Mouse (Mus musculus): ENCODE data around the gene Tspan15. TPM values are rescaled to one million over a fixed set of nuclear protein-coding genes. Genes with fewer than 3 reads are reported as not detected.
A peak's percentile ranks its signal among the peaks of the same experiment; 100 is the strongest.

Tspan15 gene
- polyA plus RNA-seq, 1 experiment = 112 TPM

DNA sequence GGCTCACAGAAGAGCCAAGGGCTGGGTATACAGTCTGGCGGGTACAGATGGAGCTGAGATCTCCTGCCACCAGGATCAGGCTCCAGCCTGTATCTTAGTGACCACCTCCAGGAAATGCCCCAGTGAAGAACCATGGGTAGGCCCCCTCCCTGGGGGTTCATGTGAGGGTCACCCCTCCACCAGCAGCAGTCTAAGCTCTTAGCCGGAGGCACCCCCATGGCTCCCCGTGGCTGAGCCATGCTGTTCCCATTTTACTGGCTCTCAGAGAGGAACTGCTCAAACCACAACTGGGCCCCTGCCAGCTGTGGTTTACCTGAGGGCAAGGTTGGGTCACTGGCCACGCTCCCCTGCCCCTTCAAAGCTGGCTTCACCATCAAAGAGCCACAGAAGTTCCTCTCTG, 41.1 kb downstream of the Tspan15 start:
- no peak for DNase-seq (ENCODE audit: low read depth)

DNA sequence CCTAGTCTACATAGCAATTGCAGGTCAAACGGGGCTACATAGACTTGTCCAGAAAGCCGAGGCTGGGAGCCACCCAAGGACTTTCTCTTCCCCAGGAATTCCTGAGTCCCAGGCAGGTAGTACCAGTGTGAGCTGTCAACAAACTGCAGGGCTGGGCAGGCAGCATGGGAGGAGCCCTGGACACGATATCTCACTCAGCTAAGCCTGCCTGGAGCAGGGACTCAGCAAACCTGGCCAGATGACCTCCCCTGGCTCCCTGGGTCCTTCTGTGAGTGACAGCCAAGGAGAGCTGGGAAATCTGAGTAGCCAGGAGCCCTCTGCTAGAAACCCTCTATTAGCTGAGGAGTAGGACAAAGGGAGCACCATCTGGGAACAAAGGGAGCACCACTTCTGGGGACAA, 41.7 kb downstream of the Tspan15 start:
- no peak for DNase-seq (ENCODE audit: low read depth)

DNA sequence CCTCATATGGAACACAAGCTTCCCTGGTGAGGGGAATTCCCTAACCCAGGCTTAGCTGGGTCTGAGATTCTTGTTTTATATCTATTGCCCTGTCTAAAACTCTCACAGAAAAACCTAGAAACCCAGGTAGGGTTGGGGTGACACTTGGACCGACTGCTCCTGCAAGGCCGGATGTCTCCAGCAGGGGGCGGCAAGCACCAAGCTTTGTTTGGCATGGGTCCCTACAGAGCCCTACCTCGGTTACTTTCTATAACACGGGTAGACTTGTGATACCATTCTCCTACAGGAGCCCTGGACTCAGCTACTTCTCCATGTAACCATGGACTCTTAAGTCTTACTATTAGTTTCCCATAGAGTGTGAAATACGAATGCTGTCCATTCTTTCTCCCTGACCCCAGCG, 44.2 kb downstream of the Tspan15 start:
- no peak for DNase-seq (ENCODE audit: low read depth)

DNA sequence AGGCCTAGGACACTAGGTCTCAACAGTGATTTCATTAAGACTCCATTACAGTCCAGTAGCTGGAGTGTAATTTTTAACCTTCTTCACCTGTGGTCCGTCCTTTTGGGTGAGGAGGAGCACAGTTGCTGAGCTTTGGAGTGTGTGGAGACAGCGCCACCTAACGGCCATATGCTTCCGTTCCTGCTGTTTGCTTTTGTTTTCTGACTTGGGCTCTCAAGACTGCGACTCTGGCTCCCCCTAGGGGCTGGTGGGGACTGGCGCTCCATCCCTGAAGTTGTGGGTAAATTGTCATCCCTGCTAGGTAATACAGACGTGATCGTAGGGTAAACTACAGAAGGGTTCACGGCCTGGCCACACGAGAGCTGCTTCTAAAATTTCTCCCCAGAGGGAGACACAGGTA, 48.0 kb downstream of the Tspan15 start:
- peak; percentile 41 for DNase-seq (ENCODE audit: low read depth)

DNA sequence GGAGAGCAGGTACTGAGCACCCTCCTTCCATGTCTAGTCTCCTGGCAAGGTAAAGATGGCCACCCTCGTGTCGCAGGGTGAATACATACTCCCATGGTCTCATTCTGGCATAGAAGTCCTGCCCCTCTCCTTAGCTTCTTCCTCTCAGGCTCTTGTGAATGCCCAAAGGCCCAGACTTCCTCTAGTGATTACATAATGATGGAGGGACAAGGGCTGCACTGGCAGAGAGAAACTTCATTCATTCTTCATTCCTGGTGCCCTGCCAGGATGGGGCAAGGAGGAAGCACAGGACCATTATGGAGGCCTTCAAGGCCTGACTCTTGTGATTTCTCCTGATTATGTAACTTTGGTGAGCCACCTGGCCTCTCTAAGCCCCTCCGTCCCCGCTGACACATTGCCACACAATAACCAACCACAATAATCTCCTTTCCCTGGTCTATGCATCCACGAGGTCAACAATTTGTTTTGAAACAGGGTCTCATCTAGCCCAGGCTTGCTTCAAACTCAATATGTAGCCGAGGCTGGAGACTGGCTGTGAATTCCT, 48.5 kb downstream of the Tspan15 start:
- no peak for DNase-seq (ENCODE audit: low read depth)

DNA sequence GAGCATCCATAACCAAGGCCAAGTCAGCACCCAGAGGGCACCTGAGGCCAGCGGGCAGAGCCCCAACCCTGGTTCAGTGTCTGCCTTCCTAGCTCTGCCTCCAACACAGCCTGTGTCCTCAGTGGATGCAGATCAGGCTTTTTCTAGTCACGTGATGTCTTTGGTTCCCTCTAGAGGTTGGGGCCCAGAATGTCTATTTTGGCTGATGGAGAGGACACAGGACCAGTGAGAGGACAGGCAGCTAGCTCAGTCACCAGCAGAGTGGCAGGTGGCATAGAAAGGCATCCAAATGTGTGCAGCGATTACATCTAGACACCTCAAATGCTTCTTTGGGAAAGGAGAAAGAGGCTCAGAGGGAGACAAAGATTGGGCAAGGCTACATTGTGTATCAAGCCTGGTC, 49.4 kb downstream of the Tspan15 start:
- no peak for DNase-seq (ENCODE audit: low read depth)

DNA sequence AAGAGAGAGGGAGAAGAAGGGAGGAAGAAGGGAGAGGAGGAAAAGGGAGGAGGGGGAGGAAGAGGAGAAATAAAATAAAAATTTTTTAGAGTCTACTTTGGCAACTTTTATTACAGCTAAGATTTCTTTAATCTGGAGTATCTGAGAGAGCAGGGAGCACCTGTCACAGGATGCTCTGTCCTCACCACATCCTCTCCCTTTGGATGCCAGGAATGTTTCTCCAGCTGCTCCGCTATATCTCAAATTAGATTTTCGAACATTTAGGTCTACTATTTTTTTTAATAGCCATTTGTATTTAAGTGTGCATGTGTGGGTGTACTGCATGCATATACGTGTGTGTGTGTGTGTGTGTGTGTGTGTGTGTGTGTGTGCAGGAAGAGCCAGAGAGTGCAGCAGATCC, 51.1 kb downstream of the Tspan15 start:
- no peak for DNase-seq (ENCODE audit: low read depth)

DNA sequence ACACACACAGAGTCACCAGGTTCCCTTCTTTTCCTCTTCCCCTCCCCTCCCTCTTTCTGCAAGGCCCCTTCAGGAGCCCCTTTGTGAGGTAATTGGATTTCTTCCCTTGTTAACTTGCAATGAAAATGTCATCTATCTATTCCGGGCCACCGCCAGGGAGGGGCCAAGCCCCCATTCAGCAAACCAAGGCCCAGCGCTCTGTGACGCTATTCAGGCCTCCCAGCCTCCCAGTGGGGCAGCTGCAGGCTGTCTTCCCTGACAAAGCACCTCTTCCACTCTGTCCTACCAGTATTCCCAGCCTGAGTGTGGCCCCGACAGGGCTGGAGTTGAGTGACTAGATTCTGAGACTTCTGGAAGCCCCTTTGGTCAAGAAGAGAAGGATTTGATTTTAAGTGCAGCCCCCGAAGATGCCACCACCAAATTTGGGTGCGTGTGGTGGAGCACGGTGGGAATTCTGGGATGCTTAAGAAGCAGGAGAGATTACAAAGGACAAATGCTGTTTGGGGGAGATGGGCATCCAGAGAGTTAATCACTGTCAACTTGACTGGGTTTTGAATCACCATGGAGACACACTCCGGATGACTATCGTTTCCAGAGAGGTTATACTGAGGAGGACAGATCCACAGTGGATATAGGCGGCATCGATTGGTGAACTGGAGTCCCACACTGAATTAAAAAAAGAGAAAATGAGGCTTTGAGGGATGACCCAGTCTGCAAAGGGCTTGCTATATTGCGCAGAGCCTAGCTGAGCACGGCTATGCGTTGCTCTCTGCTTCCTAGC, 56.3 kb downstream of the Tspan15 start:
- no peak for DNase-seq (ENCODE audit: low read depth)

DNA sequence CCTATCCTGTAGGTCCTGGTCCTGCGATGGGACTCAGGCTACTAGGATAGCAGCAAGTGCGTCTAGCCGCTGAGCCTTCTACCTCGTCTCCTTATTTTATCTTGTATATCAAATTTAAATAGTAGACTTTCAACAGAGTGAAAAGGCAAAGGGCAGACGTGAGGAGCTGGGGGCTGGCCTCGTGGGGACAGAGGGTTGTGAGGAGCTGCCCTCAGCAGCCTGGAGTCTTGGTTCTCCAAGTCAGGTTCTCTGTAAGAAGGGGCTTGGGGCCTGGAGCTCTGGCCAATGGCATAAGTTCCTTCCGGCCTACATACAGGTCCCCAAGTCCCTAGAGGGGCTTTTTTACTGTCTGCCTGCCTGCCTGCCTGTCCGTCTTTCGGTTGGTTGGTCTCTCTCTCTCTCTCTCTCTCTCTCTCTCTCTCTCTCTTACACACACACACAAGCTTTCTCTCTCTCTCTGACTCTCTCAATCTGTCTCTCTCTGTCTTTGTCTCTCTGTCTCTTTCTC, 57.1 kb downstream of the Tspan15 start:
- DNase-seq (ENCODE audit: low read depth) = no peak

DNA sequence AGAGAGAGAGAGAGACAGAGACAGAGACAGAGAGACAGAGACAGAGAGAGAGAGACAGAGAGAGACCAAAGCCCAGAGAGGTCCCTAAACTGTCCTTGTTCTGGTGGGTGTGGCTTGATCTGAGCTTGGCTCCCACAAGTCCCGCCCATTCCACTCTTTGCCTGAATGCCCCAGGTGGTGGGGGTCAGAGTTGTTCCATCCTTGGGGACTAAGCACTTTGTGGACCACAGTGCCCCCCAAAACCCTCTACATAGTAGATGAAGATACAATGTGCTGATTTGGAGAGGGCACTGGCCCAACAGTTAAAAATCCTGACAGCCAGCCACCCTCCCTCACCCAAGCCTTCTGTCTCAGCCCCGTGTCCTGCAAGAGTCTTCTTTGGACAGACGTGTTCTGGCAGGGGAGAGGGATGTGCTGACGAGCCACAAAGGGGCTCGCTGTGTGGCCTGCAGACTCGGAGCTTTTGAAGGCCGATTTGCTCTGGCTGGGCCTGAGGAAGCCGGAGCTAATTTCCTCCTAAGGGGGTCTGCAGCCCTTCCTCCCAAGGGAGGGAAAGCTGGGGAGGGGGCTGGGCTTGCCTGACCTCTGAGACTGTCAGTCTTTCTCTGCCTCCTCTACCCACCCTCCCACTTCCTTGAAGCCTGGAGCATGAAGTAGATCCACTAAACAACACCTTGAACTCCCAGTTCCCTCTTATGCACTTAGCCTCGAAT, 58.1 kb downstream of the Tspan15 start:
- no peak for DNase-seq (ENCODE audit: low read depth)

DNA sequence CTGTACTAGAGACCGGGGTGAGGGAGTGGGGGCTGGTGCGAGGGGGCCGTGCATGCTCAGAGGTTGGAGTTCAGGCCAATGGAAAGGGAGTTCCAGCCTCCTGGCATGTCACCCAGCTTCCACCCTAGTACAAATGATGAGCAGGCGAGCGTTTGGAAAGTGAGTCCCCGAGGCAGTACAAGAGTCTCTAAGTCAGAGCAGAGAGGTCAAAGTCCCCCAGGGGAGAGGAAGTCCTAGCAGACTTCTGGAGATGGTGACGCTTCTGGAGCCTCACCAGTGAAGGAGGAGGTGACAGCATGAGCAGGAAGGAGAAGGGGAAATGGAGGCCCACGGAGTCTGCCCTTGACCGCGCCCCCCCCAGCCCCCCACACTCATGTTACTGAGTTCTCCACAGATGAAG, 68.6 kb downstream of the Tspan15 start:
- DNase-seq (ENCODE audit: low read depth) = no peak

DNA sequence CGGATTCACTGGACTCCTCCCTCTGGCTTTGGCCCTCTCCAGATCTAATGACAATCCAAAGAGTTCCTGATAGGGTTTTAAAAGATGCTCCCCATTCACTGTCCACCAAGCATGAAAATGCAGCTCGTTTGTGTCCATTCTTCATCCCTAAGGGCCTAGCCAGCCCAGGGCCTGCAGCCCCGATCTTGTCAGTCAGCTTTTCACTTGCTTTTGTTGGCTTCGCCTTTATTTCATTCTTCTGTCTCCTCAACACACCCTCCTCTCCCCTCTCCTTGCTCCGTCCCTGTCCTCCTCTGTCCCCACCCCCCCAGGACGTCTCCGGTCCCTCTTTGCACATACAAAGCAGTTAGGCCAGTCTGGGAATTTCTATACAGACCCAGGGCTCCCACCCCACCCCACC, 81.1 kb downstream of the Tspan15 start:
- no peak for DNase-seq (ENCODE audit: low read depth)

DNA sequence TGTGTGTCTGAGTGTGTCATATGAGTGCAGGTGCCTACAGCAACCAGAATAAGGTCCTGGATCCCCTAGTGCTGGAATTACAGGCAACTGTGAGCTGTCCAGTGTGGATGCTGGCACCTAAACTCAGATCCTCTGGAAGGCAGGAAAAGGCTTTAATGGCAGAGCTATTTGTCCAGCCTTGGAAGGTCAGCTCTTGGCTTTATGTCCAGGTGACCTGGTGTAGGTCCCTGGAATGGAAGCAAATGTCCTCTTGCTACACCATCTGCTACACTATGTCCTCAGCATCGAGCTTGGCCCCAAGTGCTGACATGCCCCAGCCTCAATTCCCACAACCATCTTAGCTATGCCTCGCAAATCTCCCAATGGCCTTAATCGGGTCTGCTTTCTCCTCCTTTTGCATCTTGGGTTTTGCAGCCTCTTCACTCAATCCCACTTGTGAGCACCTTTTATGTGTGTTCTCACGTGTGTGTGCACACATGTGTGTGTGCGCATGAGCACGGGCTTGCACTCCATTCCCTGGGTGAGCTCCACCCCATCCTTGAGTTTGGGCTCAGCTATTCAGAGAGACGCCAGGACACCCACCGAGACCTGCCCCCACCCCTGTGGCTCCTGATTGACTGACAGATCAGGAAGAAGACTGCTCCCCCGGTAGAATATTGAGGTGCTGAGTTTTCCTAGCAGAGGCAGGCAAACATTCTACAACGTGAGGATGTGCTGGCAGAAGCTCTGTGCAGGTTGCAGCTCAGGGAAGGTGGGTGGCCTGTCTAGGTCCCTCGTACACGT, 83.4 kb downstream of the Tspan15 start:
- DNase-seq (ENCODE audit: low read depth) = no peak

DNA sequence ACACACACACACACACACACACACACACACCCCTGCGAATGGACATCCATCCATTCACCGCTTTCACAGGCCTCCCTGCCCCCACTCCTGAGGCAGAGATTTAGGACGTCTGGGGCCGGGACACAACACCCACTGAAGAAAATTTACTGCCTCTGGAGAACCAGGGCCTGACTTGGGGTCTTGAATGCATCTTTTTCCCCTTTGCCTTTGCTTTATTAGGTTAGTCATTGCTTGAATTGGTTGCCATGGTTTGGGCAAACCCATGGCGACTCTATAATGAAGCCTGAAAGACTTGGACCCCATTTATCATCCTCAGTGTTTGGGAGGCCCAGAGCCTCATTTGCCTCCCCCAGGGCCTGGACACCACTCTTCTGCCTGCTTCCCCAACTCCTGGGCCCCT, 85.1 kb downstream of the Tspan15 start:
- no peak for DNase-seq (ENCODE audit: low read depth)

DNA sequence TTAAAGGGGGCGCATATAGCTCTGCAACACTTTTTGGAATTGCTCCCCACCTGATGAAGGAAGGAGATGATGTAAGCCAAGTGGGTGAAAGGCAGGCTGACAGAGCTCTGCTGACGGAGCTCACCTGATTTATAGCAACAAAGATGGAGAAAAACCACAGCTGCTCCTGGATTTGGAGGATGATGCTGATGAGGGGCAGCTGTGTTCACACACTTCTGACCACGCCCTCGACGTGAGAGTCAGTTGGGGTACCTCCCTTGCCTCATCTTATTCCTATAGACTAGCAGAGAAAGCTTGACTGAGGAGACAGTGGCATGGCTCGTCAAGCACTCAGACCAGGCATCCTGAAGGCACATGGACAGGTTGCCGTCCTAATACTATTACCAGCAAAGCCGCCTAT, 87.2 kb downstream of the Tspan15 start, which contains the start of gene Fam241b:
Gene Fam241b, minus strand, starts transcription at position 101 of the 400 bp plus-strand sequence.
- no peak for DNase-seq (ENCODE audit: low read depth)

DNA sequence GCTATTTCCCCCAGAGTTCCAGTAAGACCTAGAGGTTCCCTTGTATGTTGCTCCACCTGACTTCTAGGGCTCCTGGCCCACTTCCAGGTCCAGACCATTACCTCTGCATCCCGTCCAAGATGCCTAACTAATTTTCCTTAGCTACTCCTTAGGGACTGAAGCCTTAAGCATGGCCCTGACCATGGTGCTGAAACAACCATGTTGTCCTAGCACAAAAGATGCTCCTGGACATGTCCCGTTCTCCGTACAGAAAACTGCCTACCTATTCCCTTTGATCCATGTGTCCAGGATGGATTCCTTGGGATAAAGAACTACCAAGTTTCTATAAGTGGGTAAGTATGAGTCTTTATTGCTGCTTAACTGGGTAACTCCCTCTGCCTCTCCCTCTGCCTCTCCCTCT, 93.0 kb downstream of the Tspan15 start:
- no peak for DNase-seq (ENCODE audit: low read depth)

DNA sequence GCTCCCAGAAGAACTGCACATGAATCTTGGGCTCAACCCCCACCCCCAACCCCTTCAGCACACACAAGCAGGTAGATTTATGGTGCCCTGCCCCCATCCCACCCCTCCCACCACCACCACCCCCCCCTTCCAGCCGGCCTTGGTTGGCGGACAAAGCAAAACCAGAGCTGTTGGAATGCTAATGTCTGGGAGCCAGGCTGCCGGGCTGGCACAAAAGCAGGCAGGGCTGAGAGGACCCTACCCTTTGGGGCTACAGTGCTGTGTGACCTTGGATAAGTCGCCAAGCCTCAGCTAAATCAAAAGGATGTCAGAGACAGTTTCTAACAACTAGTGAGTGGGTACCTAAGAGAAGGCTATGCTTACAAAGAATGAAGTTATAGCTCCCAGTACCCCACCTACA, 93.9 kb downstream of the Tspan15 start:
- DNase-seq (ENCODE audit: low read depth) = no peak

DNA sequence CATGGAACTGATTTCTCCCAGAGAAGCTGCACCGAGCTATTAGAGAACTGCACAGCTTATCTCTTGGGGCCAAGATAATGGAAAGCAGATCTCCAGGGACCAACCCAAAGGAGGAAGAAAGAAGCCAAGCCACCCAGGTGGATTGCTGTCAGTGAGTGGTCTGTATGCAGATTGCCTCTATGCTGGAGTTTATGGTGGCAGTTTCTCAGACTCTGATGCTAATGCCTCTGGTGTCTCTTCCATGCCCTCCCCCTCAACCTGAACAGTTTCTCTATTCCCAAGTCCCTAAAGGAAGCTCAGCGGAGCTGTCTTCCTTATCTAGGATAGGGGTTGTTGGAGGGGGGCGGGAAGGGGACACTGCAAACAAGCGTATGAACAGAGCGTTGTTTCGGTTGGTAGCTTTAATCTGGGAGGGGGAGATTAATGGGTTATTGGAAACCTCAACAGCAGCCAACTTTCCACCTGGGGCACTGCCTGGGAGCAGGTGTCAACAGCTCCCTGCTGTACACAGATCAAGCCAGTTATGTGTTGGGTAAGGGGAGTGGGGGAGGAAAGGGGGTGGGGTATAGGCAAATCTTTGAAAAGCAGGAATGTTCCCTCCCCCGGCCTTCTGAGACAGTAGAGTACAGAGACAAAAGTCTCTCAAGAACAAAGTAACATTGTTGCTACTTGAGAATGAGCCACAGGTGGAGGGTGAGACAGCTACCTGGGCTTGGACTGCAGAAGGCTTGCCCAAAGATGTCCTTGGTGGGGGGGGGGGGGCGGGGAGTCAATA, 95.2 kb downstream of the Tspan15 start:
- no peak for DNase-seq (ENCODE audit: low read depth)

Data from gonadal fat pad, adult 2 months (tissue).